Mouse (Mus musculus): ENCODE results near the gene Bloc1s2. TPM values are rescaled to one million over a fixed set of nuclear protein-coding genes. Genes with fewer than 3 reads are reported as not detected.
A peak's percentile ranks its signal among the peaks of the same experiment; 100 is the strongest.

Gene Bloc1s2
- total and polyA plus RNA-seq, 3 experiments, result 151 to 193 TPM; not detected in 1

DNA sequence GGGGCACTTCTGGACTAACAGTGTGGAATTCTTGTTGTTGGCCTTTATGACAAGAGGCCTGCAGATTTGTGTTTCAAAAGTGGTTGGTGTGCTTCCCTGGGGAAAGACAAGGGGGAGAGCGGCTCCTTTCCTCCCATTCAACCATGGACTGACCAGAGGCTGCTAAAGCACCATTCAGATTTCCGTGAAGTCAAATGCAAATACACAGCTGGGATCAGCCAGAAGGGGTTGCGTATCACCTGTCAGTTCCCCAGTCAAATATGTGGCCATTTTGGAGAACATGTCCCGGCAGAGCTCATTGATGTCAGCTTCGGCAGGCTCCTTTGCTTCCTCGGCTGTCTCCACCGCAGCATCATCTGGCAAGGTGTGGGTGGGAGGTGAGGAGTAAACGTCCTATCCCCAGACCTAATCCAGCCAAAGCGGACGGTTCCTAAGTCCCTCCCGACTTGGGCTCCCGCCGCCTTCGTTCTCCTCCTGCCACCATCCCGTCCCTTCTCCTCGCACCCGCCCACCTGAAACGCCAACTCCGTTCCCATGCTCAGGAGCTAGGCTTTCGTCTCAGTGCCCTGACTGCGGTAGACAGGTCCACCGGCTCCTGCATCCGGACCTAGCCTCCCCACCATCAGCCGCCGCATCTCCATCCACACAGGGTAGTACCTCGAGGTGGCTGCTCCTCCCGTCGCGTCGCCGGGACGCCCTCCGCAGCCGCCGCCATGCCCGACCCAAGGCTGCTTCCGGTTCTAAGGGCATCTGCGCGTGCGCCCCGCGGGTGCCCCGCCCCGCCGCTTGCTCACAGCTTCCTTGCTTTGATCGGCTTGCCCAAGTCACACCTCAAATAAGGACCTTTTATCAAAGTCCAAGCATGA, at the start of gene Bloc1s2 (continued):
- no peak for TF ChIP-seq RAD21 (IDR thresholded peaks at IDR 0.05; ENCODE audit: low read depth, low read length)
- TF ChIP-seq NRF1 (IDR thresholded peaks at IDR 0.05; ENCODE audit: insufficient read depth, low read depth, low read length, poor library complexity, severe bottlenecking), result peak; percentile 85
- TF ChIP-seq ZC3H11A (IDR thresholded peaks at IDR 0.05; ENCODE audit: low read depth, low read length), result no peak
- TF ChIP-seq CHD1 (IDR thresholded peaks at IDR 0.05; ENCODE audit: low read depth, low read length), result no peak

DNA sequence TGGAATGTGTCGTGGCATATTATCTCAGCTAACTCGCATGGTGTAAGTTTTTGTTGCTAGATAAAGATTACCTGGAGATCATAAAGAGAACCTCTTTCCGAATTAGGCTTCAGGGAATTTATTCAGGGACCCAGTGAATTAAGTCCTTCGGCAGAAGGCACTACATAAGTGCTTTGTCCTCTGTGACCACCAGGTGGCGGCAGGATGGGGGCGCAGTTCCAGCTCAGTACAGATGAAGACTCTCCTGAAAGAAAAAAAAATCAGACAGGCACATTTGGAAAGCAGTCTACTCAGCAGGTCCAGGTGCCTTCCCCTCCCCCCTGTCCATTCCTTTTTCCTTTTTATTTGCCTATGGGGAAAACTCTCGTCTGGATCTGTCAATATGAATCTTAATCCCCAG, 48.9 kb upstream of the Bloc1s2 start:
- Histone ChIP-seq H3K36me3 (ENCODE audit: control insufficient read depth in 1 of 2, insufficient read depth in 2 of 2, low read length in 2 of 2) (peaks cover 0 to 17% of the 10 kb centered on the region in 2 experiments; a peak in 2 of 4 replicates), H3K9ac (ENCODE audit: control insufficient read depth, low read depth, low read length, poor library complexity, severe bottlenecking) (no peak overlapping the region), H3K27me3 (ENCODE audit: control insufficient read depth in 1 of 2, insufficient read depth in 2 of 2, low read length in 2 of 2) (peaks cover 2 to 10% of the 10 kb centered on the region in 2 experiments; a peak in 3 of 4 replicates), H3K79me2 (ENCODE audit: control insufficient read depth, insufficient read depth, low read length, poor library complexity) (no peaks in the 10 kb centered on the region), H3K27ac (ENCODE audit: control insufficient read depth, low read depth, low read length) (no peak overlapping the region), H3K4me1 (ENCODE audit: control insufficient read depth in 1 of 2, insufficient read depth in 2 of 2, low read length in 2 of 2) (peaks cover 8 to 31% of the 10 kb centered on the region in 2 experiments), H3K9me3 (replicated peaks; ENCODE audit: insufficient read depth, low read length) (no peaks in the 10 kb centered on the region), H3K4me3 (ENCODE audit: control insufficient read depth in 1 of 2, insufficient read depth in 1 of 2, low read depth in 2 of 2, low read length in 2 of 2) (no peak overlapping the region)
- DNase-seq (ENCODE audit: low read depth, low spot score), result peak; percentile 86
- TF ChIP-seq POLR2AphosphoS5 (IDR thresholded peaks at IDR 0.05; ENCODE audit: borderline replicate concordance, low read depth, low read length) (no peak), TBP (IDR thresholded peaks at IDR 0.05; ENCODE audit: low read depth, low read length) (no peak), SMC3 (IDR thresholded peaks at IDR 0.05; ENCODE audit: low read depth, low read length) (peak; percentile 98), ZMIZ1 (IDR thresholded peaks at IDR 0.05; ENCODE audit: low read depth, low read length) (no peak), EP300 (IDR thresholded peaks at IDR 0.05; ENCODE audit: low read depth in 1 of 2, low read length in 2 of 2) (0 out of 4 replicates have a peak, but pooled peaks of 1 of the 2 experiments have one; percentile 28), MAX (IDR thresholded peaks at IDR 0.05; ENCODE audit: low read length) (no peak), NRF1 (IDR thresholded peaks at IDR 0.05; ENCODE audit: insufficient read depth, low read depth, low read length, poor library complexity, severe bottlenecking) (no peak), USF2 (IDR thresholded peaks at IDR 0.05; ENCODE audit: borderline replicate concordance in 1 of 2, insufficient read depth in 1 of 2, low read depth in 1 of 2, low read length in 2 of 2) (no peak), ZC3H11A (IDR thresholded peaks at IDR 0.05; ENCODE audit: low read depth, low read length) (peak; percentile 85), ZKSCAN1 (IDR thresholded peaks at IDR 0.05; ENCODE audit: low read depth, low read length) (no peak), KAT2A (conservative IDR thresholded peaks at IDR 0.05; ENCODE audit: low read depth, low read length) (no peak), SIN3A (IDR thresholded peaks at IDR 0.05; ENCODE audit: low read length) (peak; percentile 55; the same call in 1 of the 2 replicates), ETS1 (IDR thresholded peaks at IDR 0.05; ENCODE audit: low read depth, low read length) (no peak), RAD21 (IDR thresholded peaks at IDR 0.05; ENCODE audit: low read depth, low read length) (peak; percentile 77), BHLHE40 (IDR thresholded peaks at IDR 0.05; ENCODE audit: borderline replicate concordance, low read depth, low read length) (no peak), E2F4 (IDR thresholded peaks at IDR 0.05; ENCODE audit: borderline replicate concordance, low read depth, low read length) (no peak), UBTF (IDR thresholded peaks at IDR 0.05; ENCODE audit: borderline replicate concordance, insufficient read depth, low read depth, low read length) (no peak), POLR2A (IDR thresholded peaks at IDR 0.05; ENCODE audit: control insufficient read depth in 1 of 2, insufficient read depth in 1 of 2, low read depth in 1 of 2, low read length in 2 of 2, poor library complexity in 1 of 2) (no peak), CHD1 (IDR thresholded peaks at IDR 0.05; ENCODE audit: low read depth, low read length) (no peak), GABPA (IDR thresholded peaks at IDR 0.05; ENCODE audit: low read depth, low read length) (no peak), TCF12 (IDR thresholded peaks at IDR 0.05; ENCODE audit: low read depth, low read length) (no peak), CTCF (IDR thresholded peaks at IDR 0.05 in 2 of 3, conservative IDR thresholded peaks at IDR 0.05 in 1 of 3; ENCODE audit: control insufficient read depth in 1 of 3, insufficient read depth in 1 of 3, low read depth in 2 of 3, low read length in 3 of 3, poor library complexity in 1 of 3, severe bottlenecking in 1 of 3) (peak in 2 of 3 experiments; percentile 95 to 97; a peak in 5 of 6 replicates), MAFK (IDR thresholded peaks at IDR 0.05; ENCODE audit: borderline replicate concordance, low read depth, low read length) (no peak), POLR2AphosphoS2 (IDR thresholded peaks at IDR 0.05; ENCODE audit: low read length) (no peak), MEF2A (IDR thresholded peaks at IDR 0.05; ENCODE audit: extremely low read depth, insufficient replicate concordance, low read depth, low read length, poor library complexity, severe bottlenecking) (no peak), GATA1 (IDR thresholded peaks at IDR 0.05; ENCODE audit: low read depth, low read length) (no peak), CHD2 (IDR thresholded peaks at IDR 0.05; ENCODE audit: low read length) (no peak), NELFE (IDR thresholded peaks at IDR 0.05; ENCODE audit: low read depth, low read length) (no peak), JUND (IDR thresholded peaks at IDR 0.05; ENCODE audit: low read depth, low read length) (no peak), MYB (IDR thresholded peaks at IDR 0.05; ENCODE audit: low read depth, low read length) (no peak), TAL1 (IDR thresholded peaks at IDR 0.05; ENCODE audit: low read length) (no peak), MYC (IDR thresholded peaks at IDR 0.05; ENCODE audit: low read depth, low read length) (no peak)

Data from MEL (cell line).